Mouse (Mus musculus): ENCODE measurements at regions not wholly inside any gene's neighbourhood (a gene's known extent, or its start where the extent isn't known, plus 50 kb on each side); places are given as distances from the start of the nearest gene placed in this dataset.

DNA sequence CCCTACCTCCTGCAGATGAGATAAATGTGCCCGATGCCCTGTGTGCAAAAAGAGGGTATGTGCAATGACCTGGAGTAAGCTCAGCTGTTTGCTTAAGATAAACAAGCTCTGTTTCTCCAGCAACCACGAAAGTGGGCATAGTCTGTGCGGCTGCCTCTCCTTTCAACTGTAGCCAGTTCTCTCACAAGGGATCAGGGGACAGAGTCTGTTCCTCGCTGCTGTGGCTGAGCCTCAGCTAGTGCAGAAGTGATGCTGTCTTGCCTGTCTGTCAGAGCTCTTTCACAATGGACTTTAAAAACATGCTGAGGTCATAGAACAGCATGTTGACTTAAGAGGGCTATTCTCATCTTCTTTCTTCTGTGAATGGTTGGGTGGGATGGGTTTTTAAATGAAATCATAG is 406.1 kb upstream of the Klf4 start:
- TF ChIP-seq CTCF (conservative IDR thresholded peaks at IDR 0.05 in 1 of 2, IDR thresholded peaks at IDR 0.05 in 1 of 2; ENCODE audit: low read depth in 2 of 2, low read length in 2 of 2) (no peak), ZNF384 (IDR thresholded peaks at IDR 0.05; ENCODE audit: low read depth, low read length) (no peak), SIN3A (IDR thresholded peaks at IDR 0.05; ENCODE audit: low read length) (no peak), POLR2A (IDR thresholded peaks at IDR 0.05; ENCODE audit: low read depth, low read length) (no peak), KAT2A (IDR thresholded peaks at IDR 0.05; ENCODE audit: insufficient replicate concordance, low read length) (no peak), USF1 (IDR thresholded peaks at IDR 0.05; ENCODE audit: low read depth, low read length) (no peak), MEF2A (IDR thresholded peaks at IDR 0.05; ENCODE audit: borderline replicate concordance, low read depth, low read length) (no peak), EP300 (IDR thresholded peaks at IDR 0.05; ENCODE audit: low read length) (no peak), POLR2AphosphoS2 (IDR thresholded peaks at IDR 0.05; ENCODE audit: low read depth, low read length) (no peak), NRF1 (IDR thresholded peaks at IDR 0.05; ENCODE audit: low read depth, low read length) (no peak), PAX5 (IDR thresholded peaks at IDR 0.05; ENCODE audit: low read length) (no peak), ZC3H11A (IDR thresholded peaks at IDR 0.05; ENCODE audit: low read depth, low read length) (no peak)

Data from CH12.LX (cell line).